Mouse (Mus musculus) thymus, postnatal 14 days (tissue): ENCODE measurements around the gene Rp2.

ENCODE experiments used
- DNase-seq: peaks from one replicate; pipeline ENCODE4 v3.0.0; 2021

Rp2 gene

GRCm38 (mm10) chrX:20425839-20426449, 61.7 kb downstream of the Rp2 start:
- peak; percentile 41 for DNase-seq
